Mouse (Mus musculus): ENCODE measurements at regions not wholly inside any gene's neighbourhood (a gene's known extent, or its start where the extent isn't known, plus 50 kb on each side); places are given as distances from the start of the nearest gene placed in this dataset.

DNA sequence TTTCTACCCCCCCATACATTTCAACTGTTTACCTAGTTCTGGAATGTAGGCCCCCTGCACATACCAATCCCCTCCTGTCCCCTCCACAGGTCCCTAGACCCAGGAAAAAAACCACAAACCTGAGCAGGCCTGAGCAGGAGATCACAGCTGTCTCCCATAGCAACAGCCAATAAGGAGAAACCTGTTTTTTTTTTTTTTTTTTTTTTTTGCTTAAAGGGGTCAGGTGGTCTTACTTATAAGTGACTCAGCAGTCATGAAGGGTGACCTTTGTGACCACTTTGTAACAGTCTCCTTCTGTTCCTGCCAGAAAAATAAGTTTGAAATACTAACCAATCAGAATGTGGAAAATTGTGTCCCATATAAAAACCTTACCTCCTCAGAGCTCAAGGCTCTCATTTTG, 299.9 kb upstream of the Camk1g start:
- Histone ChIP-seq H3K4me3 (ENCODE audit: low read depth, low read length) (no peak overlapping the region), H3K4me2 (ENCODE audit: low read length) (no peak overlapping the region), H3K4me1 (replicated peaks; ENCODE audit: control insufficient read depth, insufficient read depth, low read length) (peaks cover 2% of the 10 kb centered on the region; the same call in 1 of the 2 replicates), H3K27ac (ENCODE audit: low read depth) (no peak overlapping the region), H3K27me3 (replicated peaks; ENCODE audit: control insufficient read depth, insufficient read depth, low read length) (no peaks in the 10 kb centered on the region), H3K9ac (ENCODE audit: low read length) (no peak overlapping the region), H3K36me3 (ENCODE audit: control insufficient read depth, insufficient read depth, low read length) (no peaks in the 10 kb centered on the region), H3K9me3 (ENCODE audit: control insufficient read depth, low read length) (no peaks in the 10 kb centered on the region)
- DNase-seq (ENCODE audit: low spot score) (no peak), ATAC-seq (replicated peaks; ENCODE audit: low FRiP score, low TSS enrichment, low read depth) (no peak)

GRCm38 (mm10) chr1:193668841-193669240, 298.7 kb upstream of the Camk1g start:
- Histone ChIP-seq H3K36me3 (ENCODE audit: control insufficient read depth, insufficient read depth, low read length) (no peaks in the 10 kb centered on the region), H3K9ac (ENCODE audit: low read length) (no peak overlapping the region), H3K27me3 (replicated peaks; ENCODE audit: control insufficient read depth, insufficient read depth, low read length) (no peaks in the 10 kb centered on the region), H3K4me2 (ENCODE audit: low read length) (no peak overlapping the region), H3K4me1 (replicated peaks; ENCODE audit: control insufficient read depth, insufficient read depth, low read length) (peaks cover 2% of the 10 kb centered on the region; the same call in 1 of the 2 replicates), H3K4me3 (ENCODE audit: low read depth, low read length) (no peak overlapping the region), H3K9me3 (ENCODE audit: control insufficient read depth, low read length) (no peaks in the 10 kb centered on the region), H3K27ac (ENCODE audit: low read depth) (no peak overlapping the region)
- ATAC-seq (replicated peaks; ENCODE audit: low FRiP score, low TSS enrichment, low read depth), result no peak
- DNase-seq (ENCODE audit: low spot score), result no peak

DNA sequence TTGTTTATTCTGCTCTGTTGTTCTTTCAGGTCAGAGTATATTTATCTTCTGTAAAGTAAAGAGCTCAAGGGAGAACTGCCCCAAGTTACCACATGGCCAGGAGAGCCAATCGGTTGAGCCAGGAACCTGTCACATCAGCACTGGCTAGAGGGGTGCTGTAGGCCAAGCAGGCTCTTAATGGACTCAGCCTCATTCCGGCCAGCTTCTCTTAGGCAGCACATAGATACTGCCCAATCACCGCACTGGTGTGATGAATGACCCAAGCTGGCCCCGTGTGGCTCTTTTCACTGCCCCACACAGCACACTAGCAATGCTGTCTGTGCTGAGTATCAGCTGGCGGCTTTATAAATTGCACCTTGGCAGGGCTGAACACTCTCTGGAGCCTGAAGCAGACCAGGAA, 295.8 kb upstream of the Camk1g start:
- ATAC-seq (replicated peaks; ENCODE audit: low FRiP score, low TSS enrichment, low read depth), result no peak
- WGBS, result 52% methylated on average over 5 of the region's 5 CpGs

DNA sequence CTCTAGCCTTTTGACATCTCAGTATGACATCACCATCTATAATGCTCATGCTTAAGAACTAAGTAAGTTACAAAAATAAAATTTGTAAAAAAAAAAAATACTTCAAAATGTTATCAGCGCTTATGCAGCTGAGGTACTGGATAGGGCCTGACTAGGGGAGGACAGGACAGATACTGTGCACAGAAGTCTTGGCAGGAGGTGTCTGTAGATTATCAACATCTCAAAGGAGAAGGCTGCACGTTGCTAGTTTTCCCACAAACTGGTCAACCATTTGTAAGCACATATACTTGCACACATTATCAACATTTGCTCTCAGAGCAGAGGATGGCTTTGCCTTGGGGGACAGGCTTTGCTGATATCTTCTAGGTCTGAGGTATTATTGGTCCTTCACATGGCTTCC, 294.5 kb upstream of the Camk1g start:
- no peak overlapping the region for H3K9ac ChIP-seq (ENCODE audit: low read length)
- H3K36me3 ChIP-seq (ENCODE audit: control insufficient read depth, insufficient read depth, low read length), result no peaks in the 10 kb centered on the region
- no peak overlapping the region for H3K4me2 ChIP-seq (ENCODE audit: low read length)
- no peaks in the 10 kb centered on the region for H3K27me3 ChIP-seq (replicated peaks; ENCODE audit: control insufficient read depth, insufficient read depth, low read length)
- H3K9me3 ChIP-seq (ENCODE audit: control insufficient read depth, low read length), result no peaks in the 10 kb centered on the region
- H3K4me3 ChIP-seq (ENCODE audit: low read depth, low read length), result no peak overlapping the region
- ATAC-seq (replicated peaks; ENCODE audit: low FRiP score, low TSS enrichment, low read depth) (no peak), DNase-seq (ENCODE audit: low spot score) (peak; percentile 42)
- WGBS, result 75% methylated on average over 2 of the region's 2 CpGs
- H3K4me1 ChIP-seq (replicated peaks; ENCODE audit: control insufficient read depth, insufficient read depth, low read length), result no peaks in the 10 kb centered on the region
- H3K27ac ChIP-seq (ENCODE audit: low read depth), result no peak overlapping the region

More for the DNA sequence above, 295.8 kb upstream of the Camk1g start:
- no peak overlapping the region for H3K9ac ChIP-seq (ENCODE audit: low read length)
- no peak overlapping the region for H3K27ac ChIP-seq (ENCODE audit: low read depth)
- H3K27me3 ChIP-seq (replicated peaks; ENCODE audit: control insufficient read depth, insufficient read depth, low read length), result no peaks in the 10 kb centered on the region
- no peak overlapping the region for H3K4me2 ChIP-seq (ENCODE audit: low read length)
- H3K4me1 ChIP-seq (replicated peaks; ENCODE audit: control insufficient read depth, insufficient read depth, low read length), result no peaks in the 10 kb centered on the region
- no peaks in the 10 kb centered on the region for H3K36me3 ChIP-seq (ENCODE audit: control insufficient read depth, insufficient read depth, low read length)
- no peaks in the 10 kb centered on the region for H3K9me3 ChIP-seq (ENCODE audit: control insufficient read depth, low read length)
- H3K4me3 ChIP-seq (ENCODE audit: low read depth, low read length), result no peak overlapping the region
- no peak for DNase-seq (ENCODE audit: low spot score)

- Histone ChIP-seq H3K4me2 (ENCODE audit: low read length) (no peak overlapping the region), H3K4me3 (ENCODE audit: low read depth, low read length) (no peak overlapping the region), H3K27ac (ENCODE audit: low read depth) (no peak overlapping the region), H3K9ac (ENCODE audit: low read length) (no peak overlapping the region), H3K4me1 (replicated peaks; ENCODE audit: control insufficient read depth, insufficient read depth, low read length) (no peaks in the 10 kb centered on the region), H3K27me3 (replicated peaks; ENCODE audit: control insufficient read depth, insufficient read depth, low read length) (no peaks in the 10 kb centered on the region), H3K36me3 (ENCODE audit: control insufficient read depth, insufficient read depth, low read length) (no peaks in the 10 kb centered on the region), H3K9me3 (ENCODE audit: control insufficient read depth, low read length) (no peaks in the 10 kb centered on the region)
- WGBS, result 89% methylated on average over 3 of the region's 3 CpGs
- ATAC-seq (replicated peaks; ENCODE audit: low FRiP score, low TSS enrichment, low read depth), result no peak
- no peak for DNase-seq (ENCODE audit: low spot score)
These were observed 293.5 kb upstream of the Camk1g start for GRCm38 (mm10) chr1:193663587-193663986.

GRCm38 (mm10) chr1:193662166-193662890, 292.2 kb upstream of the Camk1g start:
- ATAC-seq (replicated peaks; ENCODE audit: low FRiP score, low TSS enrichment, low read depth) (no peak), DNase-seq (ENCODE audit: low spot score) (no peak)
- Histone ChIP-seq H3K27me3 (replicated peaks; ENCODE audit: control insufficient read depth, insufficient read depth, low read length) (no peaks in the 10 kb centered on the region), H3K4me2 (ENCODE audit: low read length) (no peak overlapping the region), H3K27ac (ENCODE audit: low read depth) (no peak overlapping the region), H3K9me3 (ENCODE audit: control insufficient read depth, low read length) (no peaks in the 10 kb centered on the region), H3K36me3 (ENCODE audit: control insufficient read depth, insufficient read depth, low read length) (no peaks in the 10 kb centered on the region), H3K9ac (ENCODE audit: low read length) (no peak overlapping the region), H3K4me1 (replicated peaks; ENCODE audit: control insufficient read depth, insufficient read depth, low read length) (no peaks in the 10 kb centered on the region), H3K4me3 (ENCODE audit: low read depth, low read length) (no peak overlapping the region)
- 67% methylated on average over 3 of the region's 3 CpGs for WGBS

DNA sequence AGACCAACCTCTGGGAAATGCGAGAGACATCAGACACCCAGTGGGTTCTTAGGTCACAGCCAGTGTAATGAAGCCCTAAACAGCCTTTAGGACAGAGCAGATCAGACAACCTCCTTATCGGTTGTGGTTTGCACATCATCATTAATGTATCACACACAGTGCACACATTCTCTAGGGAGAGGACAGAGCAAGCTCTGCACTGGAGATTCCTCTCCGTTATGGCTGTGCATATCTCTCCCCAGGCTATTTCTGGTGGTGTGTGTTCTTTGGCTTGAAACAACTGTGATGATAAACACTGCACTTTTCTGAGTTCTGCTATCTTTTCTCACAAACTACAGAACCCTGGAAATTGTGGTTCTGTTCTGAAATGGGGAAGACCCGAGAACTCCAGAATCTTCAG, 291.3 kb upstream of the Camk1g start:
- no peaks in the 10 kb centered on the region for H3K4me1 ChIP-seq (replicated peaks; ENCODE audit: control insufficient read depth, insufficient read depth, low read length)
- H3K9me3 ChIP-seq (ENCODE audit: control insufficient read depth, low read length), result no peaks in the 10 kb centered on the region
- H3K4me3 ChIP-seq (ENCODE audit: low read depth, low read length), result no peak overlapping the region
- WGBS, result 67% methylated on average over 4 of the region's 4 CpGs
- H3K27ac ChIP-seq (ENCODE audit: low read depth), result no peak overlapping the region
- H3K4me2 ChIP-seq (ENCODE audit: low read length), result no peak overlapping the region
- H3K27me3 ChIP-seq (replicated peaks; ENCODE audit: control insufficient read depth, insufficient read depth, low read length), result no peaks in the 10 kb centered on the region
- no peak for DNase-seq (ENCODE audit: low spot score)
- no peak for ATAC-seq (replicated peaks; ENCODE audit: low FRiP score, low TSS enrichment, low read depth)
- no peaks in the 10 kb centered on the region for H3K36me3 ChIP-seq (ENCODE audit: control insufficient read depth, insufficient read depth, low read length)
- H3K9ac ChIP-seq (ENCODE audit: low read length), result no peak overlapping the region

GRCm38 (mm10) chr1:193655076-193655677, 285.1 kb upstream of the Camk1g start:
- DNase-seq (ENCODE audit: low spot score), result no peak
- no peak overlapping the region for H3K4me2 ChIP-seq (ENCODE audit: low read length)
- WGBS, result 64% methylated on average over 14 of the region's 14 CpGs
- no peak overlapping the region for H3K9ac ChIP-seq (ENCODE audit: low read length)
- no peaks in the 10 kb centered on the region for H3K36me3 ChIP-seq (ENCODE audit: control insufficient read depth, insufficient read depth, low read length)
- H3K27me3 ChIP-seq (replicated peaks; ENCODE audit: control insufficient read depth, insufficient read depth, low read length), result no peaks in the 10 kb centered on the region
- H3K4me1 ChIP-seq (replicated peaks; ENCODE audit: control insufficient read depth, insufficient read depth, low read length), result no peaks in the 10 kb centered on the region
- no peak overlapping the region for H3K27ac ChIP-seq (ENCODE audit: low read depth)
- H3K4me3 ChIP-seq (ENCODE audit: low read depth, low read length), result no peak overlapping the region
- H3K9me3 ChIP-seq (ENCODE audit: control insufficient read depth, low read length), result no peaks in the 10 kb centered on the region
- no peak for ATAC-seq (replicated peaks; ENCODE audit: low FRiP score, low TSS enrichment, low read depth)

- H3K4me1 ChIP-seq (replicated peaks; ENCODE audit: control insufficient read depth, insufficient read depth, low read length), result no peaks in the 10 kb centered on the region
- H3K9ac ChIP-seq (ENCODE audit: low read length), result no peak overlapping the region
- ATAC-seq (replicated peaks; ENCODE audit: low FRiP score, low TSS enrichment, low read depth), result no peak
These were observed 280.2 kb upstream of the Camk1g start for GRCm38 (mm10) chr1:193650275-193650674.

More at GRCm38 (mm10) chr1:193650275-193650674, 280.2 kb upstream of the Camk1g start:
- no peak overlapping the region for H3K4me2 ChIP-seq (ENCODE audit: low read length)
- no peak overlapping the region for H3K27ac ChIP-seq (ENCODE audit: low read depth)
- H3K4me3 ChIP-seq (ENCODE audit: low read depth, low read length), result no peak overlapping the region
- no peaks in the 10 kb centered on the region for H3K27me3 ChIP-seq (replicated peaks; ENCODE audit: control insufficient read depth, insufficient read depth, low read length)
- no peaks in the 10 kb centered on the region for H3K9me3 ChIP-seq (ENCODE audit: control insufficient read depth, low read length)
- no peak for DNase-seq (ENCODE audit: low spot score)
- no peaks in the 10 kb centered on the region for H3K36me3 ChIP-seq (ENCODE audit: control insufficient read depth, insufficient read depth, low read length)
